Mouse (Mus musculus) megakaryocyte, embryonic 14.5 days (primary cell): ENCODE results near the gene Sst. TPM values are rescaled to one million over a fixed set of nuclear protein-coding genes. Genes with fewer than 3 reads are reported as not detected.
A peak's percentile ranks its signal among the peaks of the same experiment; 100 is the strongest.

ENCODE experiments used
- H3K27me3 ChIP-seq: replicated peaks from 2 replicates; pipeline ENCODE3; 2012; ENCODE audit warnings: inconsistent platforms
- H3K36me3 ChIP-seq: replicated peaks from 2 replicates; pipeline ENCODE3; 2012; ENCODE audit warnings: low read length, inconsistent platforms, mixed read lengths
- H3K4me1 ChIP-seq: 2 replicates; pipeline ENCODE4 v1.6.1; 2012; ENCODE audit warnings: inconsistent platforms
- H3K4me3 ChIP-seq: replicated peaks from 2 replicates; pipeline ENCODE3; 2012; ENCODE audit warnings: moderate library complexity, mild to moderate bottlenecking, inconsistent platforms
- H3K9me3 ChIP-seq: 2 replicates; pipeline ENCODE4 v1.6.1; 2012; ENCODE audit warnings: inconsistent platforms
- FLI1 ChIP-seq: IDR thresholded peaks from 2 replicates; pipeline ENCODE4 v1.6.1; 2012; ENCODE audit warnings: low read length, inconsistent platforms, mixed read lengths
- GATA1 ChIP-seq: IDR thresholded peaks from 3 replicates; pipeline ENCODE4 v1.6.1; 2012; ENCODE audit warnings: mixed read lengths, low read length, inconsistent platforms, borderline replicate concordance
- polyA plus RNA-seq: library from polyadenylated mRNA; stranded (reverse); fragments of >175 nt; gene quantifications from 2 replicates; pipeline ENCODE4 v1.2.3, GENCODE M21; 2012; ENCODE audit warnings: low replicate concordance; ENCODE audit not compliant: insufficient read depth

The Sst gene
- polyA plus RNA-seq, 1 experiment = not detected

DNA sequence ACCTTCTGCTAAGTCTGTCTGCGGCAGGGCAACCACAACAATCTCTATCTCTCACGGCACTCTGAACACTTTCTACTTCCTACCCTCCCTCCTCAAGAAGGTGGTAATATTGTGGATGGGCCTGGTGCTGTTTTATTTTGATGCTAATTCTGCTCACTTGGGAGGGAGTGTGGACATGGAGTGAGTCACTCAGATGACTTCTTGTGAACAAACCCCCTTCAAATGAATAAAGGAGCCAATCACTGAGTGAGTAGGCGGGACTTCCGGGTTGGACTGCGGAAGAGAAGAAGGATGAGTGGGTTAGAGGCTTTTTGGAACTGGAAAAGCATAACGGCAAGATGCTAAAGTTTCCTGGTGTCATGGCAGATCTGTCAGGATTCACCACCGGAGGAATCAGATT is 10.7 kb upstream of the Sst start:
- peaks cover 21% of the 10 kb centered on the region for H3K27me3 ChIP-seq

DNA sequence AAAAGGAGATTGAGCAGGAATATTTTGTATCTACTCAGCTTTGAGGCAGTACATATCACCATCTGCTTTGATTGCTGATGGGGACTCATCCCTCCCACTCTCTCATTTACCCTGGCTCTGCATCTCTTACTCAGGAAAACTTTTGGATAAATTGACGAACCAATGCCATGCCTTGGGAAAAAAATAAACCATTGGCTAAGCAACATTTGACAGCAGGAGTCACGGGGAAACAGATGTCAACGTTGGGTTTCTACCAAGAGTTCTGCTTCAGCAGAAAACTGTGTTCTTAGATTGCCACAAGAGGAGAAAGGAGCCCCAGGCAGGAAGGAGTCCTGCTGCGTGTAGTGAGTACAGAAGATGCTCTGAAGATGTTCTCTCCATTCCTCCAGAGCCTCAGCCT is 9.3 kb upstream of the Sst start:
- peaks cover 15% of the 10 kb centered on the region for H3K4me1 ChIP-seq
- TF ChIP-seq FLI1 = no peak
- no peak for TF ChIP-seq GATA1
- no peak overlapping the region for H3K4me3 ChIP-seq
- no peaks in the 10 kb centered on the region for H3K36me3 ChIP-seq
- no peaks in the 10 kb centered on the region for H3K9me3 ChIP-seq
- peaks cover 26% of the 10 kb centered on the region for H3K27me3 ChIP-seq

More for the DNA sequence above, 10.7 kb upstream of the Sst start:
- no peaks in the 10 kb centered on the region for H3K36me3 ChIP-seq
- no peaks in the 10 kb centered on the region for H3K9me3 ChIP-seq
- no peak overlapping the region for H3K4me3 ChIP-seq
- peaks cover 15% of the 10 kb centered on the region for H3K4me1 ChIP-seq
- TF ChIP-seq FLI1 = no peak

DNA sequence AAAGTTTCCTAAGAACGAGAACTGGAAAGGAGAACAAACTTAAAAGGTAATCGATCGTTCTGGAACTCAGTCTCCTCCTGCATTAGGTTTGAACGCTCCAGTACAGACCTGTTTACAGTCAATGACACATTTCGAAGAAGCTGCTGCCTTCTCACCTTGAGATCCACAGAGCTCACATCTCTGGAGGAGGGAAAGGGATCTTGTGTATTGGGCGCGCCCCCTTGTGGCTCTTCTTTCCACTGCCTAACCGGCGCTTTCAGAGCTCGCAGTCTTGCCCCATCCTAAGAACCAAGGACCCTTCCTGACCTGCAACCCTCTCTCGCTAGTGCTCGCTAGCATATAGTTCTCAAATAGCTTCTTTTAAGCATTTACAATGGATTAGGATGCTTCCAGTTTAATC is 8.1 kb upstream of the Sst start:
- no peak for TF ChIP-seq GATA1
- TF ChIP-seq FLI1 = no peak
- Histone ChIP-seq H3K4me3 (peak overlapping the region; percentile 83), H3K27me3 (peaks cover 27% of the 10 kb centered on the region), H3K9me3 (no peaks in the 10 kb centered on the region), H3K4me1 (peaks cover 15% of the 10 kb centered on the region), H3K36me3 (no peaks in the 10 kb centered on the region)

DNA sequence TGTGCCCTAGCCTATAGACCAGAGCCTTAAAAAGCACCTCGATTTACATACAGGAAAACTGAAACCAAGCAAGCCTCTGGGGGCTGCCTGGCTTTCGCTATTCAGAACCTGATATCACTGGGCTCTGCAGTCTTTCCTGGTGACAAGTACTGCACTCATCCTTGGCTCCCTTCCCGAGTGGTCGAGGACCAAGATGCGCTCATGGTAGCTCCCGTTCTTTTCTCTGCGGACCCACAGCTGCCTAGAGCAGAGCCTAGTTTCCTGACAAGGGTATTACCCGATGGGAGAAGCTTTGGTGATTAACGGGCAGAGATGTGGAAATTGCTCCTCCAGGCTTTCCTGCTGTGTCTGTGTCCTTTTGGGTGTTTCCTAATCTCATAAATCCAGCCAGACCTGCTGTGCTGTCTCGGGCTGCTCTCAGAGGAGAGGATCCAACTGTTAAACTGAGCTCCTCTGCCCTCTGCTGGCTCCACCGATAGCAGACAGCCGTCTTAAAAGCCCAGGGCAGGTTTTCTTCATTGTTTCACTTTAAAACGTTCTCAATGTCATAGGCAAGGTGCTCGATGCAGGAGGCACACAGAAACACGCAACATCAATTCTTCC is 7.3 kb upstream of the Sst start:
- peak overlapping the region; percentile 83 for H3K4me3 ChIP-seq
- TF ChIP-seq GATA1 = no peak
- TF ChIP-seq FLI1 = no peak
- H3K27me3 ChIP-seq = peaks cover 27% of the 10 kb centered on the region

DNA sequence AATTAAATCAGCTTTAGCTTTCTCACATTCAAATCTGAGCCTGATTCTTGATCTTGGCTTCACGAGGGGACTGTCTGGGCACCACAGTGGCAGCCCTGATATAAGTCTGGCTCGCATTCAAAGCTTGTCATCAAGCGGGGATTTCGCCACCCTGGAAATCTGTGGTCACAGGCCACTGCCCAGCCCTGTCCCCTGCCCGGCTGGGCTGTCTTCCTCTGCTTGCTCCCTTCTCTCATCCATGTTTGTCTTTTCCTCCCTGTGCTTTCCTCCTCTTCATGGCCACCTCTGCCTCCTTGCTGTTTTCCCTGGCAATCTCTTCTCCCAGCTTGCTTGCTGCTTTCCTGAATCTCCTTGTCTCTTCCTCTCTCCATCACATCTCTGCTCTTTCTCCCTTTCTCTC is 6.7 kb upstream of the Sst start:
- Histone ChIP-seq H3K36me3 (no peaks in the 10 kb centered on the region), H3K4me1 (peaks cover 15% of the 10 kb centered on the region), H3K27me3 (peaks cover 27% of the 10 kb centered on the region), H3K4me3 (no peak overlapping the region), H3K9me3 (no peaks in the 10 kb centered on the region)
- TF ChIP-seq FLI1 (no peak), GATA1 (no peak)

More for the DNA sequence above, 7.3 kb upstream of the Sst start:
- peaks cover 15% of the 10 kb centered on the region for H3K4me1 ChIP-seq
- H3K9me3 ChIP-seq = no peaks in the 10 kb centered on the region
- H3K36me3 ChIP-seq = no peaks in the 10 kb centered on the region

DNA sequence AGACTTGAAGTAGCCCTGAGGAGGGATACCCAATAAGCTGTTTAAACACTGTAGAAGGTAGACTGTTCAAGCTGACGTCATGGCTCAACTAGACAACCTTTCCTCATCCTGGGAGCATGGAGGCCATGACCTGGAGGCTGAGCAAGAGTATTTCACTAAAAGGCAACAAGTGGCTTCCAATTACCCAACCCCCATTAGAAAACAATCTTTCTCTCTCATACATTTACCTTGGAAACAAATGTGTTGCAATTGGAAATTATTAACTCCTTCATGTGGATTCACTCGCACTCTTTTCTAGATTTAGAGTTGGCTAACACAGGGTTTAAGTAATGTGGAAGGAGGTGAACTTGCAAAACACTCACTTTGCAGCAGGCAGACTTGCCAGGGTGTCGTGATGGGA is 4.4 kb upstream of the Sst start:
- TF ChIP-seq GATA1 (no peak), FLI1 (no peak)
- Histone ChIP-seq H3K9me3 (no peaks in the 10 kb centered on the region), H3K4me3 (no peak overlapping the region), H3K4me1 (peaks cover 15% of the 10 kb centered on the region), H3K27me3 (peaks cover 38% of the 10 kb centered on the region), H3K36me3 (no peaks in the 10 kb centered on the region)

DNA sequence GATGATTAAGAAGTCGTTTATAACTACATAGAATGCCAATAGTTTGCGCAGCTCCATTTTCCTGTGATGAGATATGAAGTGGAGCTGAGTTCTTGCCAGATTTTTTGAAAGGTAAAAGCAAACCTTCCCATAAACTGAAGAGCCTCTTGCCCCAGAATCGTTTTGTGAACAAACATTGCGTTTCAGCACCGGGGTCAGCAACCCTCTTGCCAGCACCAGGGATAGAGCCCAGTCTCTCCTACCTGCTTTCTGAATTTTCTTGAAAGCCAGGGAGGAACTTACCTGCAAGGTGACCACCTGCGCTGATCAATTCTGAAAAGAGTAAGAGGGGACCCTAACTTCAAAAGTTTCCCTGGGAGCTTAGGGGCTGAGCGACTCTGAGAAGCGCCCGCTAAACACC is 607 bp downstream of the Sst start:
- TF ChIP-seq FLI1 (no peak), GATA1 (no peak)
- Histone ChIP-seq H3K36me3 (no peaks in the 10 kb centered on the region), H3K9me3 (no peaks in the 10 kb centered on the region)

DNA sequence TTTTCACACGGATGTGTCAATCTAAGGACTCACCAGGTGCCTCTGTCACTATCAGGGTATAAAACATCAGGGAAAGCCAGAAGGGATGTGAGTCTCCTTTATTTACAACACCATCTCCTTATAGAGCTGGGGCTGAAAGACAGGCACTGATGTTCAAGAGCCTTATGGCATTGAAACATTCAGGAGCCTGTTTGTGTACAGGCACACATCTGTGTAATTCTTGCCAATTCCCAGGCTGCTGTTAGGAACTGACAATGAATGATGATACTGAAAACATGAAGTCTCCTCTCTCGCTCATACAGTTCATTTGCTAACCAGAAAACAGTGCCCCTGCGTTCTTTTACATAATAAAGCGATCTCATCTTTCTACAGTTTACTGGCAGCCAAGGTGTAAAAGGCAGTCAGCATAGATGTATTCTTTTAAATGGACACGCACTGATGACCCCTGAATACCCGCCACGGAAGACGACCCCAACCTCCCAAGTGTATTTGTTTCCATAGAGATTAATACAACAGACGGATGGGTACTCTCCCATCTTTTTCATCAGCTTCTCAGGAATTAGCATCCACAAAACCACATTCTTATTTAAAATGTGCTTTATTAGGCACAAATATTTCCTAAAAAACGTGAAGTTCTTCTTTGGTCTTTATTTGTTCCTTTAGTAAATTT is 2.7 kb downstream of the Sst start:
- Histone ChIP-seq H3K9me3 (no peaks in the 10 kb centered on the region), H3K4me1 (no peaks in the 10 kb centered on the region), H3K27me3 (peaks cover 15% of the 10 kb centered on the region), H3K4me3 (no peak overlapping the region), H3K36me3 (no peaks in the 10 kb centered on the region)
- TF ChIP-seq FLI1 = no peak
- no peak for TF ChIP-seq GATA1

More for the DNA sequence above, 607 bp downstream of the Sst start:
- no peaks in the 10 kb centered on the region for H3K4me1 ChIP-seq
- peaks cover 17% of the 10 kb centered on the region for H3K27me3 ChIP-seq
- H3K4me3 ChIP-seq = no peak overlapping the region

DNA sequence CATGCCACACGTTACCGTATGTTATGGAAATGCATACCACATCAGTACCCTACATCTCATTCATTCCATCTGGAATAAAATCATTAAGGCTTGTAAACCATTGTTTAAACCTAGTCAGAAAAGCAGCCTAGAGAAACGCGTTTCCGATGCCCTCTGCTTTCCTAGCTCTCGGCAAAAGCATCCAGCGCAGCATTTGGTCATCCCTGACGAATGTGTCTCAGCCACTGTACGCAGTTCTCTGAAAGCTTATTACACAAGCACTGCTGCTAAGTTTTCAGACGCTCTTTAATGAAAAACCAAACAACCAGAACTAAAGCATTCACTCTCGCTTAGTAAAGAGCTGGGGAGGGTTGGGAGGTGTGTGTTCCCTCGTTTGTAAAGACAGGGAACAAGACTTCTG is 5.7 kb downstream of the Sst start:
- H3K27me3 ChIP-seq = peaks cover 4% of the 10 kb centered on the region
- no peaks in the 10 kb centered on the region for H3K36me3 ChIP-seq
- TF ChIP-seq FLI1 (no peak), GATA1 (no peak)
- no peaks in the 10 kb centered on the region for H3K9me3 ChIP-seq
- no peak overlapping the region for H3K4me3 ChIP-seq
- H3K4me1 ChIP-seq = no peaks in the 10 kb centered on the region

DNA sequence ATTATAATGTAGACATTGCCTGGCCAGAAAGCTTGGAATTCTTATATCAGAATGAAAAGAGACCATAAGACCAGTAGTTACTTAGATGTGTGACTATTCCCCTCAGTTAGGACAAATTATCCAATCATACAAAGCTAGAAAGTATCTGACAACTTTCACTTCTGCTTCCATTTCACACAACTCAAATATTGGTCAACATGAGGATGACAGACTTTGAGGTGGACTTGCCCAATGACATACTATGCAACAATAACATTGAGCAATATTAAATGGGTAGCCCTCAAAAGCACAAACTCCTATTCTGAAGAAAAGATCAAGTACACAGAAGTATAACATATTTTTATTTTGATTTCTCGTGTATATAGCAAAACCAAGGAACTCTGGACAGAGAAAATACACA is 35.5 kb downstream of the Sst start:
- TF ChIP-seq GATA1 = no peak
- TF ChIP-seq FLI1 = no peak
- H3K4me3 ChIP-seq = no peak overlapping the region
- no peaks in the 10 kb centered on the region for H3K27me3 ChIP-seq
- no peaks in the 10 kb centered on the region for H3K4me1 ChIP-seq
- H3K9me3 ChIP-seq = no peaks in the 10 kb centered on the region
- no peaks in the 10 kb centered on the region for H3K36me3 ChIP-seq

DNA sequence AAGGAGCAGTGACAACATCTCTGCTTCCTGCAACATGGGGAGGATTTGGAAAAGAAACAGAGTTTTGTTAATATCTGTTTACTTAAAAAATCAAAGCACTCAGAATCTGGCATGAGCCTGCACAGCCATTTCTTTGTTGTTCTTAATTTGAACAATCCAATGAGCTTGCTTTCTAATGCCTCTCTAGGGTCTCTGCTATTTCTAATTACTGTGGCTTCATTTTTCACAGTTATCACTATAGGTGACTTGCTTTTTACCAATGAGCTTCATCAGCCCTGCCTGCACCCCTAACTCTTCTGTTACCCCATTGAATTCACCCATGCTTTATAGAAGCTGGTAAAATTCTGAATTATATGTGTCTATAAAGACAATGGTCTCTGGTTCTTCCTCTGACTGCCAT is 41.0 kb downstream of the Sst start:
- Histone ChIP-seq H3K27me3 (no peaks in the 10 kb centered on the region), H3K4me3 (no peak overlapping the region), H3K4me1 (no peaks in the 10 kb centered on the region), H3K9me3 (peaks cover 8% of the 10 kb centered on the region; the same call in 1 of the 2 replicates), H3K36me3 (no peaks in the 10 kb centered on the region)
- no peak for TF ChIP-seq GATA1
